ENCODE assay signal across 10 mouse cellular contexts in genomic region chr5:20884036-20884620, GRCm38 (mm10). TPM values are rescaled to one million over a fixed set of nuclear protein-coding genes. Genes with fewer than 3 reads are reported as not detected.
DNase-seq lines count a peak whose midpoint lies in the region; ATAC-seq lines count a peak whose summit lies in the region.
"Had no signal": no experiment of that assay in that cellular context is flagged by ENCODE, and none has a peak within 500 bp of the region (broad histone marks: within the 10 kb centered on the region; RNA-seq: fewer than 3 reads in every experiment).

No protein-coding gene starts in this region.

- H3K9ac ChIP-seq in lung, embryonic 15.5 days: no peak overlapping the region
- H3K9ac ChIP-seq in intestine, embryonic 16.5 days (ENCODE audit: low read depth, low read length): no peak overlapping the region
- H3K9ac ChIP-seq in neural tube, embryonic 14.5 days (replicated peaks; ENCODE audit: low read depth, low read length): no peak overlapping the region

- peaks cover 19% of the 10 kb centered on the region for H3K4me1 ChIP-seq in lung, embryonic 15.5 days
- H3K4me1 ChIP-seq in intestine, embryonic 16.5 days (ENCODE audit: control insufficient read depth, insufficient read depth, low read length): peaks cover 8% of the 10 kb centered on the region
- peaks cover 20% of the 10 kb centered on the region for H3K4me1 ChIP-seq in neural tube, embryonic 14.5 days (ENCODE audit: control insufficient read depth, insufficient read depth, low read length)

- H3K36me3 ChIP-seq in lung, embryonic 15.5 days: no peaks in the 10 kb centered on the region
- H3K36me3 ChIP-seq in intestine, embryonic 16.5 days (ENCODE audit: control insufficient read depth, insufficient read depth, low read length): no peaks in the 10 kb centered on the region
- H3K36me3 ChIP-seq in neural tube, embryonic 14.5 days (ENCODE audit: control insufficient read depth, insufficient read depth, low read length): no peaks in the 10 kb centered on the region

- peak; percentile 16 for DNase-seq in cerebellum, adult 9-11 months
- DNase-seq in cerebellum, adult 11-12 months: no peak
- no peak for DNase-seq in lung, postnatal 25 days (ENCODE audit: low spot score)
- DNase-seq in Muller cell, postnatal 12 days (ENCODE audit: inconsistent ontology term): no peak
- no peak for DNase-seq in ovary, postnatal 14 days (ENCODE audit: low spot score)
- DNase-seq: adrenal gland, adult 2 months; gastrocnemius, postnatal 25 days had no signal

- no peak for ATAC-seq in lung, embryonic 15.5 days (ENCODE audit: borderline replicate concordance, extremely low read depth, low FRiP score, low TSS enrichment)
- no peak for ATAC-seq in intestine, embryonic 16.5 days
- no peak for ATAC-seq in neural tube, embryonic 14.5 days (ENCODE audit: low read depth)

- H3K9me3 ChIP-seq in lung, embryonic 15.5 days: no peaks in the 10 kb centered on the region
- no peaks in the 10 kb centered on the region for H3K9me3 ChIP-seq in intestine, embryonic 16.5 days (ENCODE audit: control insufficient read depth, low read length)
- H3K9me3 ChIP-seq in neural tube, embryonic 14.5 days (ENCODE audit: control insufficient read depth, low read length): no peaks in the 10 kb centered on the region

- H3K27me3 ChIP-seq in lung, embryonic 15.5 days: no peaks in the 10 kb centered on the region
- H3K27me3 ChIP-seq in intestine, embryonic 16.5 days (replicated peaks; ENCODE audit: control insufficient read depth, insufficient read depth, low read length): no peaks in the 10 kb centered on the region
- no peaks in the 10 kb centered on the region for H3K27me3 ChIP-seq in neural tube, embryonic 14.5 days (ENCODE audit: control insufficient read depth, insufficient read depth, low read length)

- H3K4me2 ChIP-seq in lung, embryonic 15.5 days: peak overlapping the region; percentile 69; the same call in 1 of the 2 replicates
- H3K4me2 ChIP-seq in intestine, embryonic 16.5 days (ENCODE audit: low read depth, low read length): peak overlapping the region; percentile 53
- H3K4me2 ChIP-seq in neural tube, embryonic 14.5 days (ENCODE audit: low read depth, low read length): peak overlapping the region; percentile 79; the same call in 1 of the 2 replicates

- WGBS in lung, embryonic 15.5 days: 65% methylated on average over 4 of the region's 4 CpGs
- WGBS in intestine, embryonic 16.5 days: 63% methylated on average over 4 of the region's 4 CpGs
- 86% methylated on average over 4 of the region's 4 CpGs for WGBS in neural tube, embryonic 14.5 days

- no peak overlapping the region for H3K27ac ChIP-seq in lung, embryonic 15.5 days
- H3K27ac ChIP-seq in intestine, embryonic 16.5 days (ENCODE audit: low read length): no peak overlapping the region
- H3K27ac ChIP-seq in neural tube, embryonic 14.5 days (ENCODE audit: low read depth, low read length): no peak overlapping the region

- H3K4me3 ChIP-seq in lung, embryonic 15.5 days: no peak overlapping the region
- no peak overlapping the region for H3K4me3 ChIP-seq in intestine, embryonic 16.5 days (ENCODE audit: low read length)
- H3K4me3 ChIP-seq in neural tube, embryonic 14.5 days (ENCODE audit: low read depth, low read length): no peak overlapping the region

RNA-seq across cellular contexts. Expression of gene Tmem60, which starts 2.1 kb away (rescaled TPM):
- polyA plus RNA-seq in lung, embryonic 15.5 days (2015; fragmentation: Nextera tagmentation; extraction: Ambion mirVana): 44.4 and 47.6 TPM in 2 replicates
- polyA plus RNA-seq in intestine, embryonic 16.5 days (2015; fragmentation: Nextera tagmentation; extraction: Ambion mirVana): 52.8 and 55.4 TPM in 2 replicates
- polyA plus RNA-seq in neural tube, embryonic 14.5 days (2014; fragmentation: Nextera tagmentation; extraction: Ambion mirVana): 74.7 and 77.9 TPM in 2 replicates

RNA-seq across cellular contexts. Expression of gene Phtf2, which starts 2.2 kb away (rescaled TPM):
- 10.7 and 11.2 TPM in 2 replicates for polyA plus RNA-seq in lung, embryonic 15.5 days (2015; fragmentation: Nextera tagmentation; extraction: Ambion mirVana)
- 6.1 and 6.4 TPM in 2 replicates for polyA plus RNA-seq in intestine, embryonic 16.5 days (2015; fragmentation: Nextera tagmentation; extraction: Ambion mirVana)
- 34.4 and 37.1 TPM in 2 replicates for polyA plus RNA-seq in neural tube, embryonic 14.5 days (2014; fragmentation: Nextera tagmentation; extraction: Ambion mirVana)
